Mouse (Mus musculus): ENCODE results near the gene Sult6b1.
A peak's percentile ranks its signal among the peaks of the same experiment; 100 is the strongest.

Sult6b1 gene

GRCm38 (mm10) chr17:78906892-78907291, at the start of gene Sult6b1:
Gene Sult6b1 (minus strand): TSS chr17:78906992.
- no peak for DNase-seq (ENCODE audit: low read depth, low spot score)

GRCm38 (mm10) chr17:78953240-78953639, 46.4 kb upstream of the Sult6b1 start:
- DNase-seq (ENCODE audit: low read depth, low spot score) = no peak

GRCm38 (mm10) chr17:78952070-78952469, 45.3 kb upstream of the Sult6b1 start:
- no peak for DNase-seq (ENCODE audit: low read depth, low spot score)

- DNase-seq (ENCODE audit: low read depth, low spot score) = no peak
Measured at GRCm38 (mm10) chr17:78951225-78951624, 44.4 kb upstream of the Sult6b1 start.

- no peak for DNase-seq (ENCODE audit: low read depth, low spot score)
Measured at GRCm38 (mm10) chr17:78942579-78942978, 35.8 kb upstream of the Sult6b1 start.

- DNase-seq (ENCODE audit: low read depth, low spot score) = no peak
Measured at GRCm38 (mm10) chr17:78938927-78939326, 32.1 kb upstream of the Sult6b1 start.

GRCm38 (mm10) chr17:78937229-78937853, 30.5 kb upstream of the Sult6b1 start:
- no peak for DNase-seq (ENCODE audit: low read depth, low spot score)

- DNase-seq (ENCODE audit: low read depth, low spot score) = peak; percentile 98
Measured at GRCm38 (mm10) chr17:78936466-78937228, 29.9 kb upstream of the Sult6b1 start, which contains the start of the genes Cebpz and Ndufaf7. Gene Cebpz (minus strand): TSS chr17:78937066. Gene Ndufaf7 (plus strand): TSS chr17:78937136.

- DNase-seq (ENCODE audit: low read depth, low spot score) = no peak
Measured at GRCm38 (mm10) chr17:78935857-78936256, 29.1 kb upstream of the Sult6b1 start.

- DNase-seq (ENCODE audit: low read depth, low spot score) = no peak
Measured at GRCm38 (mm10) chr17:78917696-78918095, 10.9 kb upstream of the Sult6b1 start.

GRCm38 (mm10) chr17:78916899-78917298, 10.1 kb upstream of the Sult6b1 start:
- DNase-seq (ENCODE audit: low read depth, low spot score) = no peak

- peak; percentile 94 for DNase-seq (ENCODE audit: low read depth, low spot score)
Measured at GRCm38 (mm10) chr17:78916369-78916813, 9.6 kb upstream of the Sult6b1 start, which contains the start of gene Cebpzos. Gene Cebpzos (plus strand): TSS chr17:78916500.

- peak; percentile 49 for DNase-seq (ENCODE audit: low read depth, low spot score)
Measured at GRCm38 (mm10) chr17:78915772-78916171, 9.0 kb upstream of the Sult6b1 start.

GRCm38 (mm10) chr17:78913921-78914320, 7.1 kb upstream of the Sult6b1 start:
- no peak for DNase-seq (ENCODE audit: low read depth, low spot score)

- DNase-seq (ENCODE audit: low read depth, low spot score) = no peak
Measured at GRCm38 (mm10) chr17:78912861-78913281, 6.1 kb upstream of the Sult6b1 start.

- no peak for DNase-seq (ENCODE audit: low read depth, low spot score)
Measured at GRCm38 (mm10) chr17:78909374-78909773, 2.6 kb upstream of the Sult6b1 start.

- no peak for DNase-seq (ENCODE audit: low read depth, low spot score)
Measured at GRCm38 (mm10) chr17:78903158-78903557, 3.6 kb downstream of the Sult6b1 start.

- peak; percentile 60 for DNase-seq (ENCODE audit: low read depth, low spot score)
Measured at GRCm38 (mm10) chr17:78895394-78895793, 11.4 kb downstream of the Sult6b1 start.

GRCm38 (mm10) chr17:78894991-78895390, 11.8 kb downstream of the Sult6b1 start:
- no peak for DNase-seq (ENCODE audit: low read depth, low spot score)

GRCm38 (mm10) chr17:78891020-78891419, 15.8 kb downstream of the Sult6b1 start:
- no peak for DNase-seq (ENCODE audit: low read depth, low spot score)

GRCm38 (mm10) chr17:78889184-78889583, 17.6 kb downstream of the Sult6b1 start:
- DNase-seq (ENCODE audit: low read depth, low spot score) = no peak

GRCm38 (mm10) chr17:78888554-78888953, 18.2 kb downstream of the Sult6b1 start:
- no peak for DNase-seq (ENCODE audit: low read depth, low spot score)

Measured in CD4-positive, CD25-positive, alpha-beta regulatory T cell, adult 2 months (primary cell).